Mouse (Mus musculus) spleen, postnatal 14 days (tissue): ENCODE measurements around the gene Popdc3.
"Not testable (repeated sequence)": the region's sequence is repeated elsewhere in the genome, so short reads cannot be mapped to it uniquely, and the experiment has no call there.

Experiments used
- DNase-seq, 2 experiments: peaks; one replicate each; pipeline ENCODE4 v3.0.0; 2021 to 2022; ENCODE audit warnings: low spot score in 2 of 2

The Popdc3 gene

DNA sequence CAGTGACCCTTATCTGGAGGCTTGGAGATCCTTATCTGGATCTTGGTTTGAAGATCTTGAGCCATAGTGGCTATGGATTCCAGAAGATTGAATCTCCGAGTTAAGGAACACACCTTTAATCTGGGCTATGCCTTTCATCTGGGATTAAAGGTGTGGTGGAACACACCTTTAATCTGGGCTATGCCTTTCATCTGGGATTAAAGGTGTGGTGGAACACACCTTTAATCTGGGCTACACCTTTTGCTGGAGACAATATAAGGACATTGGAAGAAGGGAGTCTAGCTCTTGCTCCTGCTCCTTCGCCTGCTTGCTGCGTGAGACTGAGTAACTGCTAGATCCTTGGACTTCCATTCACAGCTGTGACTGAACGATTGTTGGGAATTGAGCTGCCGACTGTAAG, at the start of gene Popdc3:
Gene Popdc3 (plus strand): TSS at position 301 of the 400 bp plus-strand sequence.
- DNase-seq, result not testable (repeated sequence)

DNA sequence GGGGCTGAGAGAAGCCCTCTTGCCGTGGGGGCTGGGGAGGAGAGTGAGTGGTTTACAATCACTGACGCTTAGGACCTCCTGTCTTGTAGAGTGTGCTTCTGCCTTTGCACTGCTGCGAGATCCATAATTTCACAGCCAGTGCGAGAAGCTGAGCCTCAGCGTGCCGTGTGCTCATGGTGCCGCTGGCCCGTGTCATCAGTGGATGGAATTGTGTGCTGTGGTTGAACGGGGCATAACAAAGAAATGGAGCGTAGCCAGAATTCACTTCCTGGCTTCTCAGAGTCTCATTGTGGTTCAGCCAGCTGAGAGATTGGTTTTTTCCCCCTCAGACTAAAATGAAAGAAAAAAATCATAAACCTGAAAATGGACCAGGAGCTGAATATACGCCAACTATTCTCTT, 48.8 kb upstream of the Popdc3 start:
- no peak for DNase-seq

DNA sequence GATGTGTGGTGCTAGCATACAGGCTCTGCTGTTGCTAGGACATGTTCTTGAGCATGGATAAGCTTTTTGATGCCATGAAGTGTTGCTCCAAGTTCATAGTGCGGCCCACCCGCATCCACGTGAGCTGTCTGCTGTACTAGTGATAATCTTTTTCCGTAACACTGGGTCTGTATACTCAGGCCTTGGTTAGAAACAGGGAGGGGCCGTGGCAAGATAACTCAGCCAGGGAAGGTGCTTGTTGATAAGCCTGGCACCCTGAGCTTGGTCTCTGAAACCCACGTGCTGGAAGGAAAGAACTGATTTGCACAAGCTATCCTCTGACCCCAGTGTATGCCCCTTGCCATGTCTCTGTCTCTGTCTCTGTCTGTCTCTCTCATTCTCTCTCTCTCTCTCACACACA, 47.9 kb upstream of the Popdc3 start:
- no peak for DNase-seq

DNA sequence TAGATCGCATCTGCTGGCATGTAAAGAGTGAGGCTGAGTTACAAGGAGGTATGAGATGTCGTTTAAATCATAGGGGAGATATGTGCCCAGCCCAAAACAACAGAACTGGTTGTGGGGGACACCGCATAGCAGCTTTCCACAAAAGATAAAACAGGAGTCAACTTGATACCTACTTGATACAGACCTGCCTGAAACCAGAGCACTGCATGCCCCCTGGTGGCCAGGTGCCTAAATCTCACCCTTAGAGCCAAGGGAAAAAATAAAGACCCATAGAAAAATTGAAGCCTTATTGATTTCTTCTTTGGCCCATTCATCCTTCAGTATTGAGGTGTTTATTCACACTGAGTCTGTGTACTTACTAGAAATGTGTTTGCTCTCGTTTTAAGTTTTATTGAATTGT, 45.5 kb upstream of the Popdc3 start:
- DNase-seq, result peak; percentile 11 to 46

DNA sequence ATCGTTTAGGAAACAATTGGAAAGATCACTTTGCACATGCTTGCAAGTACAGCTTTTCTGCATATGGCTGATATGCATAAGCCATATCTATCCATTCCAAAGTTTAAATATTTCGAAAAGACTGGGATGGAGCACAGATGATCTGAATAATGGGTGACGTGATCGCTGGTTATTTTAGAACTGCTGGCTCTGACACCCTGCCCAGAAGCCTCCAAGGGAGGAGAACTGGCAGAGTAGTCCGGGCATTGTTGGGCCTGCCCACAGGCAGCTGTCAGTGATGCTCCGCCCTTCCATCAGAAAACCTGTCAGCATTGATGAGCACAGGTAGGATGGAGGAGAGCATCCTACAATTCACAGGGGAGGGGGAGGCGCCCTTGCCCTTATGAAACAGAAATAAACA, 41.1 kb upstream of the Popdc3 start:
- no peak for DNase-seq

DNA sequence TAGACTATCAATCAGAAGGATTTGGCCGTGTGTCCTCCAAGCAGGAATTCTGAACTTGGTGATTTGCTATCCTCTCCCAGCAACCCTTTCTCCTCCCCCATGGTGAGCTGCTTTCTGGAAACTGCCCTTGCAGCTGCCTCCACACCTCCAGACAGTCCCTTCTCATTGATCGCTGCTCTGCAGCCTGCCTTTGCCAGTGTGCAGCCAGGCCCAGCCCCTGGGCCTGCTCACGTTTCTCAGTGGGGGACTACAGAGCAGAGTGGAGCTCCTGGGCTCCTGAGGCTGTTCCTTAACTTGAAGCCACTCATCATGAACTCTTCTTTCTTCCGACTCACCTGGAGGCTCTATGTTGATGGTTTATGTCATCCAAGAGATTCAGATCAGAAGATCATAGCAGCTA, 38.0 kb upstream of the Popdc3 start:
- no peak for DNase-seq

DNA sequence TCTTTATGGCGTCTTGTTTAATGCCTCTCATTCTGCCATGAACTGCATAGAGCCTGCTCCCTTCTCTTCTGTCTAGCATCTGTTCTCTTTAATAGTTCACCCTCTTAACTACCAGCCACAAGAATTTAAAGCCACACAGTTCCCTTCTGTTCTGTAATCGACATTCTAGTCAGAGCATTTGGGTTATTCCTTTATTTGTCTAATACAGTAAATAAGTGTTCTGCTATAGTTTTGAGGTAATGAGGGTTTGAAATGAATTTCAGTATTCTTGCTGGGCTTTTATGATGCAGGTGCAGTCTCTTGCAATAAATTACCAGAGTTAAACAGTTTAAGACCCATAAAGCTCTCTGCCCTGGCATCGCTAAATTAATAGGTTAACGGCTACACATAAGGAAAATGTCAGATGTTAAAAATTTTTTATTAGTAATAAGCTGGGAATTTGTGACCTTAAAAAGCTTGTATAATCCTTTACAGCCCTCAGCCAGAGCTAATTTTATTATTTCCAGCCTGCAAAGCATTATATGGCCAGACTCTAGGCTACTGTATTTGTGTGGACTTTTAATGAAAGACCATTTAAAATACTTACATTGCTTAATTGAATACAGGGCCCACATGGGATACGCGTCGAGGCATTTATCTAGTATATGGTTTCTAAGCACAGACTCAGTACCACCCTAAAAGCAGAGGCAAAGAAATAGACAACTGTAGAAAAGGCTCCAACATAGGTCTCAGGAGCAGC, 37.3 kb upstream of the Popdc3 start:
- DNase-seq, result no peak

DNA sequence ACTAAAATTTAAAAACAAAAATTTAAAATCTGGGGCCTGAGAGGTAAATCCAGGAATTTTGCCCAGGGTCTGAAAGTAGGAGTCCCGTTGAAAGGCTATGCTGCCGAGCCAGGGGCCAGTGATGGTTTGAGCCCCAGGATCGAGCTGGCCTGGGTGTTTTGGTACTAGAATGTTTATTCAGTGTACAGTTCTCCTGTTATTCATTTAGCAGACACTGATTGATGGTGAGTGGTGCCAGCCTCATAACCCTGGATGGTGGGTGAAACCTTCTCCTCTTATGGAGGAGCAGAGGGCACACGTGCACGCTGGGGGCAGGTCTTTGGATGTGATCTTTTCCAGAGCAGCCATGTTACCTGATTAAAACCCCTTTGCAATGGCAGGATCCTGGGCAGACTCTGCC, 35.5 kb upstream of the Popdc3 start:
- no peak for DNase-seq

DNA sequence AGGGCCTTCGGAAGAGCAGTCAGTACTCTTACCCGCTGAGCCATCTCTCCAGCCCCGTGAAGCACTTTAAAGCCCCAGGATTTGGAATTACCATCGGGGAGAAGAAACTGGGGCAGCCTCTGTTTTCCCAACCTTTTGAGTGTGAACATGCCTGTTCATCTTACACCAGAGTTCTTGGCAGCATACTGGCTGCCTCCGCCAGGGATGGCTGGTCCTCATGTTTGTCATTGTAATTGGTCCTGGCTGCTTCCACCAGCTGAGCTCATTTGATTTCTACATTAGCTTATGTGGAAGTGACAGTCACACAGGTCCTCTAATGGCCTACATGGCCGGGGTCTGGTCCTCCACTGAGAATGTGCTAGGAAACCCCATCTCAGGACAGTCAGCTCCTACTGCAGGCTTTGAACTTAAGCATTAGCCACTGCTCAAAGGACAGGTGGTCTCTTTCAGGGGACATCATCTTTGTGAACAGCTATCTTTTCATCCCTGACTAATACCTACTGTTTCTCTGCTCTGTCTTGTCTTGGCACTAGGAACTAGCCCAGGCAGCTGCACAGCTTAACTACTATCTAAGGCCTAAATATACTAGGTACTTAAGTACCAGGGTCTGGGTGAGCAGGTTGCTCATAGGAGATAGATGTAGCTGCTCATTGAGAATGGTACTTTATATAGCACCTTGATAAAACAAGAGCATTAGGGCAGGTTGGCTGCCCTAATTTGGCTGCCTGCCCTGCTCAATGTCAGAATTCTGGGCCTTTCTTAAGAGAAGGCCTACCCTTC, 33.7 kb upstream of the Popdc3 start:
- DNase-seq, result no peak

DNA sequence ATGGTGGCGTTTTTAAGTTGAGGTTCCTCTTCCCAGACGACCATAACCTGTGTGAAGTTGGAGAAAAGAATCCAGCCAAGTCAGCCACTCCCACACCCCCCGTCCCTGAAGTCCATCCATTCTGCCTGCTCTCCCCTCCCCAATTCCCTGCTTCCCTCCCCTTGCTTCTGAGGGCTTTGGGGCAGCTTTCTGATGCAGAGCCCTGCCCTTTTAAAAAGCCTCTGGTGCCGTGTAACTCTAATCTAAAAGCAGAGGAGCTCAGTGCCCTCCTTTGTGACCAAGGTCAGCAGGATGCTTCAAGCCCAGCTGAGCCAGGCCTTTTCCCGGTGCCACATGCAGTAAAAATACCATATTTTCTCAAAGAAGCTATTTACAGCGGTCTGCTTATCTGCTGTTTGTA, 31.1 kb upstream of the Popdc3 start:
- no peak for DNase-seq

DNA sequence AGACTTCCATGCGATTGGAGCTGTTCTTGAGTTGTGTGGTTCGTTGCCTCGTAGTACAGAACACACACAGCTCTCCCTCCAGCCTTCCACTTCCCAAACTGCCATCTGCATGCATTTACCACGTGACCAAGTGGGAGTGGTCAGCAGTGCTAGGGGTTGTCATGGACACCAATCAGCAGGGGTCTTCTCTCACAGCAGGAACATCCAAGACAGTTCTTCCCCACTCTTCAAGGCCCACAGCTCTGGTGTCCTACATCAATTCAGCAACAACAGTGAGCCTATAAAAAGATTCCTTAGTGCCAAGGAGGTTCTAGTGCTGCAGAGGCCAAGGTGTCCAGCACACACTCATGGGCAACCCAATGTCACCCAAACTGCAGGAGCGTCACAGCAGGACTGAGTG, 26.8 kb upstream of the Popdc3 start:
- DNase-seq, result no peak

DNA sequence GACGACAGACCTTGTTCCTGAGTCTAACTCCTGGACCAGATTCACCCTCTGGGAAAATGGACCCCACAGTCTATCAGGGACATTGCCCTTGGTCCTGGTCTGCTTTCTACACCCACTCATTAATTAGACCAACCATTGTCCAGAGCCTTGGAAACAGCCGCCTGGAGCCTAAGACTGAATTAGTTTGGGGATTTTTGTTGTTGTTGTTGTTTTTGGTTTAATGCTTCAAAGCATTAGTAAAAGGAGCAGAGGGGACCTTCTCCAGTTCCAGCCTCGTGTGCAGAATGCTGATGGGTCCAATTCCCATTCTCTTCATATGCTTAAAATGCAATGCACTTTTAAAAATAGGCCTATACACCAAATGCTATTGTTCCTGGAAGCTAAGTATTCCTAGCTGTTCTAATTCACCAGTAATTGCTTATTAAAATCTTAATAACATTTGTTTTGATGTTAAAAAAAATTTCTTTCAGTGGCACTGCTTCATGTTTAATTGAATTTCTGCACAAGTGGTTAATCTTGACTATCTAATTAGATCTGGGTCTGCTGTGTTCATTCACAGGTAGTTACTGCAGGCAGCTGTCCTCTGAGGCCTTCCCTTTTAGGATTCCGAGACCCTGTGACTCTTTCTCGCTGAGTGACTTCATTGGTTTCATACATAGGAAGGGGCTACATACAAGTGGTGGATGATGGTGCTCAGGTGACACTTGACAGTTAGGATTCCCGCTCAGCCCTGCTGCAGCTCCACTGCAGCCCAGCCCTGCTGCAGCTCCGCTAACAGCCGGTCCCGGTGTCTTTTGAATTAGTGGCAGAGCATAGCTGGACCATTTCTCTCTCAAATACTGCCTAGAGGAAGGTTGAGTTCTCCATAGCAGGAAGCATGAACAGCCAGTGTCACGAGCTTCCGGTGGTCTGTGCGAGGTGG, 25.9 kb upstream of the Popdc3 start:
- no peak for DNase-seq

DNA sequence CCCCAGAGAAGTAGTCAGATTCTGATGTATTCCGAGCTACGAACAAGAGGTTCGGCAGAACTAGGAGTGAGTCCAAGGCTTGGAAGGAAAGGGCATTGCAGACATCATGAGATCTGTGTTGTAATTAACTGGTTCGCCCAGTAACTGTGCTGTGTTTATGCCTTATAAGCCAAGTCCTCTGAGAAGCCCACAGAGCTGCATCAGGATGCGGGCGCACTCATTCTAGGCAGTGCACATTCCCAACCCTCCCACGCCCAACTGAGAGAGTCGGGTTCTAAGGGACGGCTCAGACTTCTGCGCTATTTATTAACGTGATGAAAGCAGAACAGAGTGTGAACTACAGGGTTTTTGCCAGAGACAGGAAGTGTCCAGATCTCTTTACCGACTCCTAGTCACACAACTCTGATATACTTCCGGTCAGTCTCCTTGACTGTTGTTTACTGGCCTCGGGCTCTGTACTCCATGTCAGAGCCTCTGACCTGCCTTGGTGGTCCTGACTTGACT, 23.3 kb upstream of the Popdc3 start:
- no peak for DNase-seq

DNA sequence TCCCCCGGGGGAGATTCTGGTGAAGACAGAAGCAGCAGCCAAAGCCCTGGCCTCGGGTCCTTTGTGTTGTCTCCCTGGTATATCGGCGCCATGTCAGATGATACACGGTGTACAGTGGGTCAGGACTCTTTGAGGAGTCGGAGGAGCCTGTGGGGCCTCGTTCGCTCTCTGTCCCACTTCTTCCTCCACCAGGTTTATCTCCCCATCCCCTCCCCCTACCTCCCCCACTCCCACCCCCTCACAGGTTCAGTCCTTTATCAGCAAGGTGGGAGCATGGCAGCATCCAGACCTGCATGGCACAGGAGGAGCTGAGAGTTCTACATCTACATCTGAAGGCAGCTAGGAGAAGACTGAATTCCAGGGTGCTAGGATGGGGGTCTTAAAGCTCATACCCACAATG, 12.0 kb upstream of the Popdc3 start:
- DNase-seq, result no peak

DNA sequence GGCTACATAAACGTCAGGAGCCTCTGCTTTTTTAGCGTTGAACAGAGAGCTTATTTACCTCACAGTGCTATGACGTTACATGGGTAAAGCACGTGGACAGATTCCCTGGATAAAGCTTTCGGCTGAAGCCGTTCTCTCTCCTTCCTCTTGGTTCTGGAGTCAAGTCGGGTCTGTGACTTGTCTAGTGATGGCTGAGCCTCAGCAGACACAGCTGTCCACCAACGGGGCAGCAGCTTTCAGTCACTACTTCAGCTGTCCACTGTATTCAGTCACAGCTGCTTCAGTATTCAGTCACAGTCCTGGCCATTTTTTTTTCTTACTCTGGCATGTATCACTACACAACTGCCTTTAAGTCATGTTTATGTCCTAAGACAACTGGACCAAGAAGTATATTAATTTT, 4.0 kb upstream of the Popdc3 start:
- no peak for DNase-seq

DNA sequence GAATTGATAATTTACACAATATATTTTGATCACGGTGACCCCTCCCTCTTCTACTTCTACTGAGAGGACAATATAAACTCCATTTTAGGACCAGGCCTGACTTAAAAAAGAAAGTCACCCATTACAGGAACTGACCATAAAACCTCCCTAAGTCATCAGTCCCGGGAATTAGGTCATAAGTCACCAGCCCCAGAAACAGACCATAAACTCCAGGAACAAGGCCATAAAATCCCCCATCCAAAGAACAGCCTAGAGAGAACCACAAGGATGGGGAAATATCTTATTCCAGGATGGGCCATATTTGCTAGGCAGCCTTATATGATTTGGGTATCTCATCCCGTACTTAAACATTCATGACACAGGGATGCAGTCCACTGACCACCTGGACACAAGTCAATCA, 3.6 kb upstream of the Popdc3 start:
- no peak for DNase-seq

DNA sequence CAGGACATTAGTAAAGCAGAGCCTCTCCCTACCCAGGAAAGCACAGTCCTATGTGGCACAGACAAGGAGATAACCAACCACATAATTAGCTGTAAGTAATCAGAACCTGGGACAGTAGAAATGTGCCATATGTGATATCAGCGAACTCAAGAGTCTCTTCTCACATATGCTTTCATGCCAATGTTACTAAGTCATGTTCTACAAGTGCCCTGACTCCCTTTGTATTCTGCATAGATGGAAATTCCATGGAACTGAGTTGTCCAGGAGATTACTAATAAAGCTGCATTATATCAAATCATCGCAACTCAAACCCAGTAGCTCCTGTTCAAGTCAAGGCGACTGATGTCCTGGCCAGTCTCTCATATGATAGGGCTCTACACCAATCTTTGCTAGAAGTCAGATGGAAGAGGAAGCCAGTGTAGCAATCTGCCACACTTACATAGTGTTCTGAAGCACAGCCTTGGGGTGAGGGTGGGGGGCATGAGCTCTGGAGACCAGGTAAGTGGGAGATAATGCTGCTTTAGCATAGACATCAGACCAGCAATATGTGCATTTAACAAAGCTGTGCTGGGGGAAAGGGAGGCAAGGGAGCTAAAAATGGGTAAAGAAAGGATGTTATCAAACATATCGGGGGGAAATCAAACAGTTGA, 2.9 kb downstream of the Popdc3 start:
- no peak for DNase-seq

DNA sequence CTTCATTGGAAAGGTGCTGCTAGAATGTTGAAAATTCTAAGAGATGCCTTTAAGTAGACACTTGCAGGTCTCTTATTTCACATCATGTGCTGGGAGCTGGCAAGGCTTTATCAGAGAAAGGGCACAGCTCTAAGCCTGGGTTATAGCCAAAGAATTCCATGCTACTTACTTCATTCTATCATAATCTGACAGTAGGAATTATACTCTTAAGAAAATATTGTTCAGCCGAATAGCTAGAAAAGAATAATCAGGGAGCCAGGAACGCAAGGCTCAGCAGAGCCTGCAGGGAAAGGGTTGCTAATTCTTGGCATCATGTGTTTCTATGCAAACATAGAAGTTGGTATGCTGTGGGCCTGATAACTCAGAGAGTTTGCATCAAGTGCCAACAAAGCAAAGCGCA, 3.4 kb downstream of the Popdc3 start:
- DNase-seq, result no peak

DNA sequence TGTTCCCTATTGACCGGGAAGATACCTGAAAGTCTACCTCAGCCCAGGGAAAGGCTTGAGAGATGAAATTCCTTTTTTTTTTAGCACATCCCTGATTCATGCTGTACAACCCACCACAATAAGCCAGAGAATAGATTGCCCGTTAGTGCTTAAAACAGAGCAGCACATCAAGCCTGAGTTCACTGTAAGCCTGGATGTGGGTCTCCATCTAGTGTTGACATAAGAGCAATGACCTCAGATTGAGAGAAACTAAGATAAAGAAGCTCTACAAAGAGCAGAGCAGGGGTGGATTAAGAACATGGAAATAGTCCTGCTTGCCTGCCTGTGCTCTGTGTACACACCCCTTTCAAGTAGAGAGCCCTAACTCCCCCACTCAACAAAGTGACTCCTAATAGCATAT, 7.6 kb downstream of the Popdc3 start:
- no peak for DNase-seq

DNA sequence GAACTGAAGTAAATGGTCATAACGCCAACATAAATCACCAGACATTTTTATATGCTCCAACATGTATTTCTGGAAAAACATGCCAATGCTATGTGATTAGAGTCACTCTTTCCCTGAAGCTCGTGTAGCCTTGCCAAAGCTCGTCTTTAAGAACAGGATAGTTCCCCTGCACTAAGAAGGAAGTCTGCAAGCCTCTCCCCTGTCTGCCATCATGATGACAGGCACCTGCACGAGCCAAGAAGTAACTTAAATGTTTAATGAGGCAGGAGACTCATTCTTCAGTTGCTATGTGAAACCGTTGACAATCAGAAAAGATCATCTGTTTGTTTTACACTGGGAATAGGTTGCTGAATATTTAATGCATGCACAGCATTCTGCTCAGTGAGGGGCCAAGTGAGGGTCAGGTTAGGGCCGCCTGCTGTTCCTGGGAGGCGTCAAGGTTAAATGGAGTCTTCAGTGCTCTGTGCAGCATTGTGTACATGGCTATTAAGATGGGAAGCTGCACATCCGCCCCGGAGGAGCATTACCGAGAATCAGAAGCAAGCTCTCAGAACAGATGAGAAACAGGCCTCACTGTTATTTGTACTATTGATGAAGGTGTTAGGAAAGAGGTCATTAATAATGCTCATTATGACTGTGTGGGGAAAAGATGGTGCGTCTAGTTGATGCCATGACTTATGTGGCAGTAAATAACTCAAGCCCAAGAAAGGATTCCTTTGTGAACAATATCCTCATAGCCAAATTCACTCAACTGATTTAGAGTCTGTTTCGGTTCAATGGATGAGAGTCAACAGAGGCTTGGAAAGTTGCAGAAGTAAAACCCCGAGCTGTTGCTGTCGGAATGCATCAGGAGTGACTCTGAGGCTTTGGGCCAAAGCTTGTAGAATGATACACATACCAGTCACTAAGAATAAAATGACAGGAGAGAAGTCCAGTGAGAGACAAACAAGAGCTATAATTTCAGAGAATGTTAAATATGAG, 15.7 kb downstream of the Popdc3 start:
- DNase-seq, result no peak
